Mouse (Mus musculus): ENCODE measurements around the gene Gm17535. TPM values are rescaled to one million over a fixed set of nuclear protein-coding genes. Genes with fewer than 3 reads are reported as not detected.
"Not testable (repeated sequence)": the region's sequence is repeated elsewhere in the genome, so short reads cannot be mapped to it uniquely, and the experiment has no call there.

The Gm17535 gene
- polyA plus RNA-seq, 1 experiment from 2014 or later = not detected

DNA sequence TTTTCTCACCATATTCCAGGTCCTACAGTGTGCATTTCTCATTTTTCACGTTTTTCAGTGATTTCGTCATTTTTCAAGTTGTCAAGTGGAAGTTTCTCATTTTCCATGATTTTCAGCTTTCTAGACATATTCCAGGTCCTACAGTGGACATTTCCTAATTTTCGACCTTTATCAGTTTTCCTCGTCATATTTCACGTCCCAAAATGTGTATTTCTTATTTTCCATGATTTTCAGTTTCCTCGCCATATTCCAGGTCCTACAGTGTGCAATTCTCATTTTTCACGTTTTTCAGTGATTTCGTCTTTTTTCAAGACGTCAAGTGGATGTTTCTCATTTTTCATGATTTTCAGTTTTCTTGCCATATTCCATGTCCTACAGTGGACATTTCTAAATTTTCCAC, 7.2 kb upstream of the Gm17535 start:
- not testable (repeated sequence) for H3K4me2 ChIP-seq; H3K36me3 ChIP-seq; H3K27me3 ChIP-seq (replicated peaks); H3K27ac ChIP-seq; H3K4me1 ChIP-seq; H3K9ac ChIP-seq; H3K4me3 ChIP-seq; H3K9me3 ChIP-seq (replicated peaks); ATAC-seq
- 58% methylated on average over 9 of the region's 9 CpGs for WGBS (ENCODE audit: insufficient replicate concordance)

DNA sequence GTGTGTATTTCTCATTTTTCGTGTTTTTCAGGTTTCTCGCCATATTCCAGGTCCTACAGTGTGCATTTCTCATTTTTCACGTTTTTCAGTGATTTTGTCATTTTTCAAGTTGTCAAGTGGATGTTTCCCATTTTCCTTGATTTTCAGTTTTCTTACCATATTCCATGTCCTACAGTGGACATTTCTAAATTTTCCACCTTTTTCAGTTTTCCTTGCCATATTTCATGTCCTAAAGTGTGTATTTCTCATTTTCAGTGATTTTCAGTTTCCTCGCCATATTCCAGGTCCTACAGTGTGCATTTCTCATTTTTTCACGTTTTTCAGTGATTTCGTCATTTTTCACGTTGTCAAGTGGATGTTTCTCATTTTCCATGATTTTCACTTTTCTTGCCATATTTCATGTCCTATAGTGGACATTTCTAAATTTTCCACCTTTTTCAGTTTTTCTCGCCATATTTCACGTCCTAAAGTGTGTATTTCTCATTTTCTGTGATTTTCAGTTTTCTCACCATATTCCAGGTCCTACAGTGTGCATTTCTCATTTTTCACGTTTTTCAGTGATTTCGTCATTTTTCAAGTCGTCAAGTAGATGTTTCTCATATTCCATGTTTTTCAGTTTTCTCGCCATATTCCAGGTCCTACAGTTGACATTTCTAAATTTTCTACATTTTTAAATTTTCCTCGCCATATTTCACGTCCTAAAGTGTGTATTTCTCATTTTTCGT, 5.0 kb upstream of the Gm17535 start:
- H3K9me3 ChIP-seq (replicated peaks); H3K27me3 ChIP-seq (replicated peaks); H3K4me1 ChIP-seq; H3K4me3 ChIP-seq; H3K4me2 ChIP-seq; H3K36me3 ChIP-seq; H3K27ac ChIP-seq; H3K9ac ChIP-seq; ATAC-seq: not testable (repeated sequence)
- WGBS (ENCODE audit: insufficient replicate concordance) = 53% methylated on average over 14 of the region's 16 CpGs

DNA sequence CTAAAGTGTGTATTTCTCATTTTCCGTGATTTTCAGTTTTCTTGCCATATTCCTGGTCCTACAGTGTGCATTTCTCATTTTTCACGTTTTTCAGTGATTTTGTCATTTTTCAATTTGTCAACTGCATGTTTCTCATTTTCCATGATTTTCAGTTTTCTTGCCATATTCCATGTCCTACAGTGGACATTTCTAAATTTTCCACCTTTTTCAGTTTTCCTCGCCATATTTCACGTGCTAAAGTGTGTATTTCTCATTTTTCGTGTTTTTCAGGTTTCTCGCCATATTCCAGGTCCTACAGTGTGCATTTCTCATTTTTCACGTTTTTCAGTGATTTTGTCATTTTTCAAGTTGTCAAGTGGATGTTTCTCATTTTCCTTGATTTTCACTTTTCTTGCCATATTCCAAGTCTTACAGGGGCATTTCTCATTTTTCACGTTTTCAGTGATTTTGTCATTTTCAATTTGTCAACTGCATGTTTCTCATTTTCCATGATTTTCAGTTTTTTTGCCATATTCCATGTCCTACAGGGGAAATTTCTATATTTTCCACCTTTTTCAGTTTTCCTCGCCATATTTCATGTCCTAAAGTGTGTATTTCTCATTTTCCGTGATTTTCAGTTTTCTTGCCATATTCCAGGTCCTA, 3.6 kb upstream of the Gm17535 start:
- H3K4me1 ChIP-seq; H3K36me3 ChIP-seq; H3K4me3 ChIP-seq; H3K9me3 ChIP-seq (replicated peaks); H3K4me2 ChIP-seq; ATAC-seq; H3K27me3 ChIP-seq (replicated peaks); H3K9ac ChIP-seq; H3K27ac ChIP-seq: not testable (repeated sequence)
- WGBS (ENCODE audit: insufficient replicate concordance) = 48% methylated on average over 3 of the region's 10 CpGs

DNA sequence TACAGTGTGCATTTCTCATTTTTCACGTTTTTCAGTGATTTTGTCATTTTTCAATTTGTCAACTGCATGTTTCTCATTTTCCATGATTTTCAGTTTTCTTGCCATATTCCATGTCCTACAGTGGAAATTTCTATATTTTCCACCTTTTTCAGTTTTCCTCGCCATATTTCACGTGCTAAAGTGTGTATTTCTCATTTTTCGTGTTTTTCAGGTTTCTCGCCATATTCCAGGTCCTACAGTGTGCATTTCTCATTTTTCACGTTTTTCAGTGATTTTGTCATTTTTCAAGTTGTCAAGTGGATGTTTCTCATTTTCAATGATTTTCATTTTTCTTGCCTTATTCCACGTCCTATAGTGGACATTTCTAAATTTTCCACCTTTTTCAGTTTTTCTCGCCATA, 2.2 kb downstream of the Gm17535 start, which contains the start of gene Gm10715:
Gene Gm10715, plus strand, starts transcription at position 301 of the 400 bp plus-strand sequence.
- ATAC-seq = not testable (repeated sequence)

DNA sequence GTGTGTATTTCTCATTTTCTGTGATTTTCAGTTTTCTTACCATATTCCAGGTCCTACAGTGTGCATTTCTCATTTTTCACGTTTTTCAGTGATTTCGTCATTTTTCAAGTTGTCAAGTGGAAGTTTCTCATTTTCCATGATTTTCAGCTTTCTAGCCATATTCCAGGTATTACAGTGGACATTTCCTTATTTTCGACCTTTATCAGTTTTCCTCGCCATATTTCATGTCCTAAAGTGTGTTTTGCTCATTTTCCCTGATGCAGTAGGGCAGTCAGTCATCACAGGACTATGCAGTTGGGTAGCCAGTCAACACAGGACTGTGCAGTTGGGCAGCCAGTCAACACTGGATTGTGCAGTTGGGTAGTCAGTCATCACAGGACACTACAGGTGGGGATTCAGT, 3.8 kb downstream of the Gm17535 start:
- H3K4me2 ChIP-seq; H3K9me3 ChIP-seq (replicated peaks); H3K36me3 ChIP-seq; H3K9ac ChIP-seq; H3K27ac ChIP-seq; H3K27me3 ChIP-seq (replicated peaks); H3K4me1 ChIP-seq; H3K4me3 ChIP-seq; ATAC-seq: not testable (repeated sequence)
- WGBS (ENCODE audit: insufficient replicate concordance) = 50% methylated on average over 4 of the region's 4 CpGs

More for the DNA sequence above, 2.2 kb downstream of the Gm17535 start, which contains the start of gene Gm10715:
- not testable (repeated sequence) for H3K4me3 ChIP-seq; H3K9ac ChIP-seq; H3K27me3 ChIP-seq (replicated peaks); H3K27ac ChIP-seq; H3K9me3 ChIP-seq (replicated peaks); H3K4me1 ChIP-seq; H3K4me2 ChIP-seq; H3K36me3 ChIP-seq
- 67% methylated on average over 8 of the region's 8 CpGs for WGBS (ENCODE audit: insufficient replicate concordance)

Small RNAs within 50 kb of the gene (microRNA-seq; reads per million reads assigned to microRNA genes)
- gene Mir101c = not detected

Other genes with a start within 250 kb of the Gm17535 start
- not detected in 2 replicates for gene Gm10722, start 33.7 kb upstream of the Gm17535 start, polyA plus RNA-seq (2016; fragmentation: Nextera tagmentation; extraction: Ambion mirVana)
- not detected in 2 replicates for gene Gm11168, start 31.3 kb upstream of the Gm17535 start, polyA plus RNA-seq (2016; fragmentation: Nextera tagmentation; extraction: Ambion mirVana)
- gene Gm10721, start 21.5 kb upstream of the Gm17535 start, polyA plus RNA-seq (2016; fragmentation: Nextera tagmentation; extraction: Ambion mirVana) = not detected in 2 replicates
- not detected in 2 replicates for gene Gm10720, start 18.9 kb upstream of the Gm17535 start, polyA plus RNA-seq (2016; fragmentation: Nextera tagmentation; extraction: Ambion mirVana)
- not detected in 2 replicates for gene Gm10719, start 17.2 kb upstream of the Gm17535 start, polyA plus RNA-seq (2016; fragmentation: Nextera tagmentation; extraction: Ambion mirVana)
- 0.33 TPM in 1 of 2 replicates, not detected in the other for gene Gm10718, start 11.1 kb upstream of the Gm17535 start, polyA plus RNA-seq (2016; fragmentation: Nextera tagmentation; extraction: Ambion mirVana)
- gene Gm10717, start 9.2 kb upstream of the Gm17535 start, polyA plus RNA-seq (2016; fragmentation: Nextera tagmentation; extraction: Ambion mirVana) = not detected in 2 replicates
- gene Gm10715, start 2.3 kb downstream of the Gm17535 start, polyA plus RNA-seq (2016; fragmentation: Nextera tagmentation; extraction: Ambion mirVana) = not detected in 2 replicates

Data from liver, embryonic 12.5 days (tissue).